8 mouse cellular contexts compared by ENCODE assay signal in the genomic region with DNA sequence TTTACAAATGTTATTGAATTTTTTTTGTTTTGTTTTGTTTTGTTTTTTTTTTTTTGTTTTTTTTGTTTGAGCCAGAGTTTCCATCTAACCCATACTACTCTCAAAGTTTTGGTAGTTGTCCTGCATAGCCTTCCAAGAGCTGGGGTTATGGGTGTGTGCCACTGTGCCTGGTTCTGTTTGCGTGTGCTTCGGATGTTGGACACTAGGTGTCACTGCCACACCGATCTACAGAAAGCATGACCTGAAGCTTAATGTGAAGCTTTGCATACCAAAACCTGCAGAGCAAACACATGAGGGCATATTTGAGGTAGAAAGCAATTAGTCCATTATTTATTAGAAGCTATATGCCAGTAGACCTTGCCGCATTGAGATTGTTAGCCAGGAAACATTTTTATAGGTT. TPM values are rescaled to one million over a fixed set of nuclear protein-coding genes. Genes with fewer than 3 reads are reported as not detected.
DNase-seq lines count a peak whose midpoint lies in the region; ATAC-seq and TF ChIP-seq lines count a peak whose summit lies in the region.

No protein-coding gene starts in this region.

- intact Hi-C loops in left cerebral cortex, adult 2 months (cut with DNase I): loop anchor here (5.0 to 10.0 kb wide), 5 partner anchors 85 to 793 kb away; no protein-coding TSS in a partner anchor

- H3K4me2 ChIP-seq in kidney, embryonic 16.5 days (replicated peaks; ENCODE audit: low read depth, low read length): no peak overlapping the region
- H3K4me2 ChIP-seq in forebrain, embryonic 13.5 days: no peak overlapping the region

- H3K4me1 ChIP-seq in kidney, embryonic 16.5 days (ENCODE audit: insufficient read depth, low read length): no peaks in the 10 kb centered on the region
- no peaks in the 10 kb centered on the region for H3K4me1 ChIP-seq in forebrain, embryonic 13.5 days

- H3K27me3 ChIP-seq in kidney, embryonic 16.5 days (ENCODE audit: insufficient read depth, low read length): no peaks in the 10 kb centered on the region
- no peaks in the 10 kb centered on the region for H3K27me3 ChIP-seq in forebrain, embryonic 13.5 days

- H3K4me3 ChIP-seq in kidney, embryonic 16.5 days (ENCODE audit: low read length): no peak overlapping the region
- no peak overlapping the region for H3K4me3 ChIP-seq in forebrain, embryonic 13.5 days
- H3K4me3 ChIP-seq in left cerebral cortex, adult 2 months: no peak overlapping the region

- 16% methylated on average over 4 of the region's 4 CpGs for WGBS in kidney, embryonic 16.5 days
- 20% methylated on average over 4 of the region's 4 CpGs for WGBS in forebrain, embryonic 13.5 days

- H3K27ac ChIP-seq in kidney, embryonic 16.5 days (ENCODE audit: low read length): no peak overlapping the region
- no peak overlapping the region for H3K27ac ChIP-seq in forebrain, embryonic 13.5 days
- no peak overlapping the region for H3K27ac ChIP-seq in left cerebral cortex, adult 2 months

- ATAC-seq in kidney, embryonic 16.5 days (ENCODE audit: low FRiP score, low TSS enrichment): no peak
- 0 out of 2 replicates have a peak, but pooled peaks have one; percentile 65 for ATAC-seq in forebrain, embryonic 13.5 days

- DNase-seq in kidney, adult 11 months: peak; percentile 57
- peak; percentile 50 for DNase-seq in c-Kit-positive CD71-positive TER-119-negative erythroid progenitor cells, embryonic 14.5 days (ENCODE audit: low read depth)
- DNase-seq in heart, postnatal 4 days: peak; percentile 81
- DNase-seq in left cerebral cortex, adult 2 months (ENCODE audit: extremely low spot score in 1 of 2, low spot score in 2 of 2): peak; percentile 65 to 67
- peak; percentile 82 for DNase-seq in mesoderm, embryonic 11.5 days (ENCODE audit: low read depth, low spot score)
- DNase-seq in spleen, postnatal 4 days (ENCODE audit: low spot score in 2 of 2): peak; percentile 56 to 78

- no peak overlapping the region for H3K9ac ChIP-seq in kidney, embryonic 16.5 days (replicated peaks; ENCODE audit: low read length)
- no peak overlapping the region for H3K9ac ChIP-seq in forebrain, embryonic 13.5 days

- H3K9me3 ChIP-seq in kidney, embryonic 16.5 days (ENCODE audit: low read length): no peaks in the 10 kb centered on the region
- no peaks in the 10 kb centered on the region for H3K9me3 ChIP-seq in forebrain, embryonic 13.5 days (replicated peaks)

- TF ChIP-seq CTCF in left cerebral cortex, adult 2 months (IDR thresholded peaks at IDR 0.05): peak; percentile 88

- H3K36me3 ChIP-seq in kidney, embryonic 16.5 days (ENCODE audit: insufficient read depth, low read length): no peaks in the 10 kb centered on the region
- no peaks in the 10 kb centered on the region for H3K36me3 ChIP-seq in forebrain, embryonic 13.5 days (ENCODE audit: poor library complexity, severe bottlenecking)

RNA-seq across cellular contexts. Expression of a gene that starts 29.1 kb away (rescaled TPM):
- 34.7 and 35.0 TPM in 2 replicates for polyA plus RNA-seq in kidney, embryonic 16.5 days (2015; fragmentation: Nextera tagmentation; extraction: Ambion mirVana)
- polyA plus RNA-seq in forebrain, embryonic 13.5 days (2015; fragmentation: Nextera tagmentation; extraction: Ambion mirVana): 19.6 and 19.7 TPM in 2 replicates
- total RNA-seq in heart, postnatal 4 days (2021): 10 to 100 TPM; 24.4 to 24.7 TPM
- 10 to 100 TPM; 69.1 to 73.0 TPM for total RNA-seq in left cerebral cortex, adult 2 months (2021)
